Mouse (Mus musculus): ENCODE data around the gene Oxa1l.
A peak's percentile ranks its signal among the peaks of the same experiment; 100 is the strongest.

Oxa1l gene

GRCm38 (mm10) chr14:54371460-54371859 lies 10.8 kb downstream of the Oxa1l start:
- no peak for DNase-seq (ENCODE audit: low spot score)

- DNase-seq (ENCODE audit: low spot score), result no peak
Measured at GRCm38 (mm10) chr14:54372923-54373322, 12.3 kb downstream of the Oxa1l start.

GRCm38 (mm10) chr14:54375916-54376315 lies 15.3 kb downstream of the Oxa1l start:
- peak; percentile 38 for DNase-seq (ENCODE audit: low spot score)

DNA sequence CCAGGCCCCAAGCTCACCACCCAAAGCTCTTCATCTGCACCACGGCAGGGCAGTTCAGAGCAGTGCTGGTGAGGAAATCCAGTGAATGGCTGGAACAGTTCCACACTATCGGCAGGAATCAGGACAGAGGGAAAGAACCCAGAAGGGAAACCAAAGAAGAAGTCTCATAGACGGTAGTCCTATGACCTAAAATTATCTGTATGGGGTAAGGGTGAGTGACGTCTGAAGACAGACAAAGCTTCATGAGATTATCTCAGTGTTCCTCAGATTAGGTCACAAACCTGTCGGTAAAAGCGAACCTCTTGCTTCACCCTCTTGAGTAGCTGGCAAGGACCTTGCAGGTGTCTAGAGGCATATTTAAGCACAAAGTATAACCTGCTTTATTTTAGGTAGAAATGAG lies 16.5 kb downstream of the Oxa1l start:
- no peak for DNase-seq (ENCODE audit: low spot score)

GRCm38 (mm10) chr14:54379571-54379970 lies 18.9 kb downstream of the Oxa1l start:
- no peak for DNase-seq (ENCODE audit: low spot score)

DNA sequence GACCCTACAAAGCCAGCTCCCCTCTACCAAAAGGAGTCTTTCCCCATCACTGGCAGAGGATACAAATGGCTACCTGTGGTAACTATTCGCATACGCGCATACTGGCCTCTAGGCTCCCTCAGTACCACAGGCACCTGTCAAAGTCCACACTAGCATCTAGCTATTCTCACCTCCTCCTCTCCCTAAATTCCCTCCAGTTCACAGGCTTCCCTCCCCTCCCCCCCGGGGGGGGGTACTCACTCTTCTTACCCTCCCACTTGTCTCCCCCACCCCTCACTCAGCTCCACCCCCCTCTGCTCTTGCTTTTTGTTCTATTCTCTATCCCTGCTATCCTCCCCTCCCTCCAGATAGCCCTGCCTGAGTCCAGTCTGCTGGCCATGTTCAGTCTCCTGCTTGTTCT lies 20.0 kb downstream of the Oxa1l start:
- no peak for DNase-seq (ENCODE audit: low spot score)

DNA sequence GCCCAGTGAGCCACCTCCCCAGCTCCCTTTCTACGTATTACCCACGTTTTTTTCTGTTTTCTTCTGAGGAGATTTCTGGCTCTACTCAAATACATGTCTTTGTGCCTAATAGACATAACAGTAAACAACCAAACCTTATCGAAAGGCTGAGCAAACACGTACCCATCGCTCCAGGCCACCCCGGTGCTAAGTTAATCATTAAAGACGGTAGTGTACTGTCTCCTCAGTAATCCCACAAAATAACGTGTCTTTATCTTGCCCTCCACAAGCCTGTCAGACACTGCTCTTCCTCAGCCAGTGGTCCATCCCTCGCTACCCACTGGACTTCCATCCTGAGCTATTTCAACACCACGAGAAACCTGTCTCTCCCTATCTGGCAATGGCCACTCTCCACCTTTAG lies 21.2 kb downstream of the Oxa1l start:
- DNase-seq (ENCODE audit: low spot score), result no peak

DNA sequence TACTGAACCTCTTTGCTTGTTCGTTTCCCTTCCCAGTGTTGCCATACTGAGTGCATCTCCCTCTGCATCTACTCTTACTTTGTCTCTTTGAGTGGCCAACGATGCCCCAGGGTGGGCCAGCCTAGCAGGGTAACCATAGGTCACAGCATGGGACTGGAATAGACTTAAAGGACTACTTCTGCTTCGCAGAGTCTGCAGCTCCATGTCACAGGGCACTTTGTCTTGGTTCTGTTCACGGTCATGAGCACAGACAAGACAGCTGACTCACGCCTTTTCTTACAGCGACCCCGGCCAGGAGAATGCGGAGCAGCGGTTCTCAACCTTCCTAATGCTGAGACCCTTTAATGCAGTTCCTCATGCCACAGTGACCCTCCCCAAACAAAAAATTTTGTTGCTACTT lies 22.0 kb downstream of the Oxa1l start:
- DNase-seq (ENCODE audit: low spot score), result peak; percentile 68

GRCm38 (mm10) chr14:54383355-54383771 lies 22.7 kb downstream of the Oxa1l start:
- no peak for DNase-seq (ENCODE audit: low spot score)

- no peak for DNase-seq (ENCODE audit: low spot score)
Measured at GRCm38 (mm10) chr14:54384396-54384795, 23.8 kb downstream of the Oxa1l start.

DNA sequence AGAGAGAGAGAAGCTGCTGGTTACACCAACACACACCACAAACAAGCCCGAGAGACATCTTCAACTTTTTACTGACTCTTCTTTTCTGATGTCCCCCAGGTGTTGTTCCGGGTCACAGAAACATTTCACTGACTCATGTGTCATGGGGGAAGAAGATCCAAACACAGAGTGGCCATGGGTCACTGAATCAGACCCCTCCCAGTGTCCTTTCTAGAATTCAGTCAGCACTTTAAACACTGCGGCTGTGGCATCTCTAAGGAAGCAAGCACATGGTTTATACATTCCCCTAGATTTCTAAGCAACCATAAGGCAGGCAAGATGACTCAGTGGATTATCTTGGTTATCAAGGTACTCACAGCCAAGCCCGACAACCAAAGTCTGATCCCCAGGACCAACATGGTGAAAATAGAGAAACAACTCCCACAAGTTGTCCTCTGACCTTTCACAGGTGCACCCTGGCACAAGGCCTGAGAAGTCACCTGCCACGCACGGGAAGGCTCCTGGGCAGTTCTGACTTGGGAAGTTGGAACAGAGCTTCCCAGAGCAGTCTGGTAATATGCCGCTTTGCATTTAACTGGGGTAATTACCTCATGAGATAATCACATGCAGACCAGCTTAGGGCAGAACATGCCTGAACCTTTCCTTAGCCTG lies 25.5 kb downstream of the Oxa1l start:
- no peak for DNase-seq (ENCODE audit: low spot score)

- DNase-seq (ENCODE audit: low spot score), result peak; percentile 26
Measured at GRCm38 (mm10) chr14:54387546-54387945, 26.9 kb downstream of the Oxa1l start.

DNA sequence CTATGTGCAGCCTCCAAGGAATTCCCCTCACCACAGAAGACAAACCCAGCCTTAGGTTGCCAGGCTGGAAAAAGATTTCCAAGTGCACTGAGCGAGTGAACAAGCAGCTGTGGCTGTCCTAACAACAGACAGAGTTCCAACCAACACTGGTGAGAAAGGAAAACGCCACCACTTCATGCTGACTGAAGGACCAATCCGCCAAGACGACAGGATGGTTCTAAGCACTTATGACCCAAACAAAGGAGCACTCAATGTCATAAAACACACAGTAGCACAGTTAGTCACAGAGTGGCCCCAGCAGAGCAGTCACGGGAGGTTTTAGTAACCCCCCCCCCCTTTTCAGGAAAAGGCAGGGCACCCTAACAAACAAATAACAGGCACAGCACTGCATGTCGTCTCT lies 30.2 kb downstream of the Oxa1l start:
- no peak for DNase-seq (ENCODE audit: low spot score)

GRCm38 (mm10) chr14:54393794-54394193 lies 33.2 kb downstream of the Oxa1l start:
- DNase-seq (ENCODE audit: low spot score), result no peak

- DNase-seq (ENCODE audit: low spot score), result no peak
Measured at GRCm38 (mm10) chr14:54394309-54394708, 33.7 kb downstream of the Oxa1l start.

GRCm38 (mm10) chr14:54396685-54397084 lies 36.1 kb downstream of the Oxa1l start:
- DNase-seq (ENCODE audit: low spot score), result no peak

GRCm38 (mm10) chr14:54397872-54398527 lies 37.4 kb downstream of the Oxa1l start:
- DNase-seq (ENCODE audit: low spot score), result no peak

DNA sequence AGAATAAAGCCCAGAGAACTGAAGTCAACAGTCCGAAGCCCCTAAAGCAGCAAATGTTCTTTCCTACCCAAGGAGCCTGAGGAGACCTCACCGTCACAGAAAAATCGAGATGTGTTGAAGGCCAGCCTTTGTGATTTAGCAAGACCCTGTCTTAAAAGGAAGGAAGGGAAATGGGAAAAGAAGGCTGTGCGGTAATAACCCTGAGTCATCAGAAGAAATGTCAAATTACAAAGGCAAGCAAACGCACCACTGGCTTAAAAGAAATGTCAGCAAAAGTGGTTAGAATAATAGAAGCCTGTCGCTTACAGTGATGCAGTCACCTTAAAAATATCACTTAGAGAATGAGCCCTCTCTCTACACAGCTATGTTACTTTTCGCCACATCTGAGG lies 37.9 kb downstream of the Oxa1l start:
- DNase-seq (ENCODE audit: low spot score), result no peak

- no peak for DNase-seq (ENCODE audit: low spot score)
Measured at GRCm38 (mm10) chr14:54398921-54399382, 38.3 kb downstream of the Oxa1l start.

GRCm38 (mm10) chr14:54401723-54402122 lies 41.1 kb downstream of the Oxa1l start:
- DNase-seq (ENCODE audit: low spot score), result no peak

DNA sequence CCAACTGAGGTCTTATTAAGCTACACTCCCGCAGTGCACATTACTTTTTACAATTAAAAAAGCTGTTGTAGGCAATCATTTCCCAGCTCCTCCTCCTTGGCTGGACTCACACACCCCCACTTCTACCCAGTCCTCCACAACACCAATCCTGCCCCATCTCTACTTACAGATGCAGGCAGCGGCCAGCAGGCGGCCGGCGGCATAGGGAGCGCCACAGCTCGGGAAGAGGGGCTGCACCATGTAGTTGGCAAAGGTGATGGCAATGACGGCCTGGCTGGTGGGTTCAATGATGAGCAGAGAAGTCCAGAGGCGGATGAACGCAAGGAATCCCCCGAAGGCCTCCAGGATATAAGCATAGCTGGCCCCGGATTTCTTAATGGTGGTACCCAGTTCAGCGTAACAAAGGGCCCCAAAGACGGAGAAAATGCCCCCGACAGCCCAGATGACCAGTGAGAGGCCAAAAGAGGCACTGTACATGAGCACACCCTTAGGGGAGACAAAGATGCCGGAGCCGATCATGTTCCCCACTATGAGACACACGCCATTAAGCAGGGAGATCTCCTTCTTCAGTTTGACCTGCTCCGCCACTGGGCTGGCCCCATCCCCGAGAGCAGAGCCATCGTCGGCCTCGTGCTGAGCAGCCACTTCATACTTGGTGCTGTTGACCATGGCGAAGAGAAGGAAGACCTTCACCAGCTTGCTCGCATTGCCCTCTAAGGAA lies 47.9 kb downstream of the Oxa1l start:
- no peak for DNase-seq (ENCODE audit: low spot score)

GRCm38 (mm10) chr14:54409057-54409645 lies 48.5 kb downstream of the Oxa1l start:
- no peak for DNase-seq (ENCODE audit: low spot score)
